Mouse (Mus musculus): ENCODE results near the gene Il27. TPM values are rescaled to one million over a fixed set of nuclear protein-coding genes. Genes with fewer than 3 reads are reported as not detected.
A peak's percentile ranks its signal among the peaks of the same experiment; 100 is the strongest.

Il27 gene
- total and polyA plus RNA-seq, 3 experiments = not detected

DNA sequence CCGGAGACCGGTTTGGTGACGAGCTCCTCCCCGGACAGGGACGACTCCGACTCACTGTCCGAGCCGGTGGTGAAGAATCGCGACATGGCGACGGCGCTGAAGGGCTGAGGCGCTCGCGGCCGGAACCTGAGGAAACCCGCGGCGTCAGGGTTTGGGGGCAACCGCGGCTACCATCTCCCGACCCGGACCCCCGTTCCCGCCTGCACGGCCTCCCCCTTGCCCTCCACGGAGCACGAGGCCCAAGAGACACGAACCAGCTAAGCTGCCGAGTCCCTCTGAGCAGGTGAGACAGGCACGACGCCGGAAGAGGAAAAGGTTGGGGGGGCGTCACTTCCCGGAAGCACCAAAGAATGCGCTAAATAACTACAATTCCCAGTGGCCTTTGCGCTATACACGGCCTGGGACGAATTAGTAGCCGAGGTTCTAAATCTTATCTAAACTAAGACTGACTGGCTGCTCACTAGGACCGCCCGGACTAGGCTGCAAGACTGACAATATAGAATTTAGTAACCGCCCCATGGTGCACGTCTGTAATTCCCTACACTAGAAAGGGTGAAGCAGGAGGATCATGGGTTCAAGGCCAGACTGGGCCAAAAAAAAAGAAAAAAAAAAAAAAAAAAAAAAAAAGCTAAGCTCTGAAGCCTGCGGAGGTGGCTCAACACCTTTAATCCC, 28.5 kb downstream of the Il27 start, which contains the start of gene Eif3c:
Gene Eif3c, minus strand, starts transcription at position 318 of the 672 bp plus-strand sequence.
- Histone ChIP-seq H3K4me1 (ENCODE audit: insufficient read depth, low read depth, low read length) (peaks cover 33% of the 10 kb centered on the region), H3K27me3 (ENCODE audit: insufficient read depth, low read length) (no peaks in the 10 kb centered on the region), H3K4me3 (ENCODE audit: low read depth, low read length) (peak within 1 kb of the TSS; percentile 97), H3K9me3 (replicated peaks) (no peaks in the 10 kb centered on the region), H3K36me3 (replicated peaks) (peaks cover 35% of the 10 kb centered on the region)
- no peak for TF ChIP-seq CTCF (IDR thresholded peaks at IDR 0.05; ENCODE audit: low read depth, low read length)
- TF ChIP-seq POLR2AphosphoS5 (IDR thresholded peaks at IDR 0.05; ENCODE audit: insufficient replicate concordance, low read depth, low read length) = no peak
- no peak for TF ChIP-seq TAL1 (conservative IDR thresholded peaks at IDR 0.05; ENCODE audit: low read depth, low read length)
- TF ChIP-seq GATA2 (IDR thresholded peaks at IDR 0.05; ENCODE audit: borderline replicate concordance, low read depth, low read length) = no peak
- no peak for TF ChIP-seq GATA1 (IDR thresholded peaks at IDR 0.05; ENCODE audit: borderline replicate concordance, low read length)
- ATAC-seq (ENCODE audit: extremely low read depth, insufficient number of reproducible peaks, low FRiP score, poor library complexity, severe bottlenecking) = peak; percentile 92
- DNase-seq (ENCODE audit: low spot score) = peak; percentile 90

DNA sequence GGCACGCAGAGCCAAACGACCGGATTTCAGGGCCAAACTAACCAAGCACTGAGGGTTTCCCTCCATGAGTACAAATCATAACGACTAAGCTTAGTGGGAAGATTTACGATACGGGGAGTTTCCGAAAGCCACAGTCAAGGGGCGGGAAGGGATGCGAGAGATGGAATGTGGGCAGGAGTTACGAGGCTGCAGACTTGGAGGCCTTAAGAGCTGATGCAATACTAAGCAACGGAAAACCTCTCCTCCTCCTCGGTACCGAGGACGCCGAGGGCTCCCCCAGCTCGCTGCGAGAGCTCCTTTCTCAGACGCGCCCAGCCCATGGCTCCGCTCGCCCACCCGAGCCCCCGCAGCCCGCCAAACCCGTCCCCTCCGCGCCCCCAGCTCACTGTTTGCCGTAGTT, 29.0 kb downstream of the Il27 start:
- no peaks in the 10 kb centered on the region for H3K27me3 ChIP-seq (ENCODE audit: insufficient read depth, low read length)
- H3K9me3 ChIP-seq (replicated peaks) = no peaks in the 10 kb centered on the region
- H3K36me3 ChIP-seq (replicated peaks) = peaks cover 40% of the 10 kb centered on the region
- H3K4me1 ChIP-seq (ENCODE audit: insufficient read depth, low read depth, low read length) = peaks cover 33% of the 10 kb centered on the region
- H3K4me3 ChIP-seq (ENCODE audit: low read depth, low read length) = peak overlapping the region; percentile 97
- DNase-seq (ENCODE audit: low spot score) (peak; percentile 50), ATAC-seq (ENCODE audit: extremely low read depth, insufficient number of reproducible peaks, low FRiP score, poor library complexity, severe bottlenecking) (no peak)
- TF ChIP-seq POLR2AphosphoS5 (IDR thresholded peaks at IDR 0.05; ENCODE audit: insufficient replicate concordance, low read depth, low read length) = no peak
- no peak for TF ChIP-seq GATA1 (IDR thresholded peaks at IDR 0.05; ENCODE audit: borderline replicate concordance, low read length)
- TF ChIP-seq GATA2 (IDR thresholded peaks at IDR 0.05; ENCODE audit: borderline replicate concordance, low read depth, low read length) = no peak
- TF ChIP-seq TAL1 (conservative IDR thresholded peaks at IDR 0.05; ENCODE audit: low read depth, low read length) = no peak
- no peak for TF ChIP-seq CTCF (IDR thresholded peaks at IDR 0.05; ENCODE audit: low read depth, low read length)

DNA sequence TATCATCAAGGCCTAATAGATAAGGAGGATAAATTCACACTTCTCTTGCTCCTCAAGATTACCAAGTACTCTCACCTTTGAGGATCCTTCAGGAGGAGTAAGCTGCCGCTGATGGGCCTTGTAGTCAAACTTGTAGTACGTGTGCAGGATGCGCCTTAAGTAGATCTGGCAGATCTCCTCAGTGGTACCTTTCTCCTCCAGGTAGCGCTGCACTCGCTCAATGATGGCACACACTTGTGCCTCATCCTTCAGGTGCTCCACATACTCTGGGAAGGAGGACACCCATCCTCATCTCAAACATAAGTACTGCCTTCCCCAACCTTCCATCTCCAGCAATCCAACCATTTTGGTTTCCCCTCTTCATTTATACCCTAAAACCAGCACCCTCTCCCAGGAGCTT, 38.1 kb downstream of the Il27 start:
- Histone ChIP-seq H3K36me3 (replicated peaks) (peaks cover 96% of the 10 kb centered on the region), H3K9me3 (replicated peaks) (no peaks in the 10 kb centered on the region), H3K27me3 (ENCODE audit: insufficient read depth, low read length) (no peaks in the 10 kb centered on the region), H3K4me1 (ENCODE audit: insufficient read depth, low read depth, low read length) (peaks cover 11% of the 10 kb centered on the region), H3K4me3 (ENCODE audit: low read depth, low read length) (no peak overlapping the region)
- TF ChIP-seq CTCF (IDR thresholded peaks at IDR 0.05; ENCODE audit: low read depth, low read length) (no peak), TAL1 (conservative IDR thresholded peaks at IDR 0.05; ENCODE audit: low read depth, low read length) (no peak), GATA1 (IDR thresholded peaks at IDR 0.05; ENCODE audit: borderline replicate concordance, low read length) (no peak), GATA2 (IDR thresholded peaks at IDR 0.05; ENCODE audit: borderline replicate concordance, low read depth, low read length) (no peak), POLR2AphosphoS5 (IDR thresholded peaks at IDR 0.05; ENCODE audit: insufficient replicate concordance, low read depth, low read length) (no peak)
- DNase-seq (ENCODE audit: low spot score) (no peak), ATAC-seq (ENCODE audit: extremely low read depth, insufficient number of reproducible peaks, low FRiP score, poor library complexity, severe bottlenecking) (no peak)

DNA sequence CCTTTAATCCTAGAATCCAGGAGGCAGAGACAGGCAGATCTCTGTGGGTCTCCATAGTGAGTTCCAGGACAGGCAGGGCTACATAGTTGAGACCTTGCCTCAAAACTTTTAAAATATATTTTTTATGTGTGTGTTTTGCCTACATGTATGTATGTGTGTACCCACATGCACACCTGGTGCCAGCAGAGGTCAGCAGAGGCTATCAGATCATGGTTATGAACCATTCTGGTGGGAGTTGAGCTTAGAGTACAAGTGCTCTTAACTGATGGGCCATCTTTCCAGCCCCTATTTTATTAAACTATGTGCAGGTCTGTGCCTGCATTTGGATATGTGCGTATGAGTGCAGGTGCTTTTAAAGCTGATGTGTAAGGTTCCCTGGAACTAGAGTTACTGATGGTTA, 39.9 kb downstream of the Il27 start:
- H3K4me3 ChIP-seq (ENCODE audit: low read depth, low read length) = no peak overlapping the region
- H3K9me3 ChIP-seq (replicated peaks) = no peaks in the 10 kb centered on the region
- ATAC-seq (ENCODE audit: extremely low read depth, insufficient number of reproducible peaks, low FRiP score, poor library complexity, severe bottlenecking) (no peak), DNase-seq (ENCODE audit: low spot score) (no peak)
- no peak for TF ChIP-seq GATA1 (IDR thresholded peaks at IDR 0.05; ENCODE audit: borderline replicate concordance, low read length)
- no peak for TF ChIP-seq TAL1 (conservative IDR thresholded peaks at IDR 0.05; ENCODE audit: low read depth, low read length)
- no peak for TF ChIP-seq CTCF (IDR thresholded peaks at IDR 0.05; ENCODE audit: low read depth, low read length)
- TF ChIP-seq GATA2 (IDR thresholded peaks at IDR 0.05; ENCODE audit: borderline replicate concordance, low read depth, low read length) = no peak
- no peak for TF ChIP-seq POLR2AphosphoS5 (IDR thresholded peaks at IDR 0.05; ENCODE audit: insufficient replicate concordance, low read depth, low read length)
- peaks cover 98% of the 10 kb centered on the region for H3K36me3 ChIP-seq (replicated peaks)
- H3K27me3 ChIP-seq (ENCODE audit: insufficient read depth, low read length) = no peaks in the 10 kb centered on the region
- H3K4me1 ChIP-seq (ENCODE audit: insufficient read depth, low read depth, low read length) = peaks cover 13% of the 10 kb centered on the region

DNA sequence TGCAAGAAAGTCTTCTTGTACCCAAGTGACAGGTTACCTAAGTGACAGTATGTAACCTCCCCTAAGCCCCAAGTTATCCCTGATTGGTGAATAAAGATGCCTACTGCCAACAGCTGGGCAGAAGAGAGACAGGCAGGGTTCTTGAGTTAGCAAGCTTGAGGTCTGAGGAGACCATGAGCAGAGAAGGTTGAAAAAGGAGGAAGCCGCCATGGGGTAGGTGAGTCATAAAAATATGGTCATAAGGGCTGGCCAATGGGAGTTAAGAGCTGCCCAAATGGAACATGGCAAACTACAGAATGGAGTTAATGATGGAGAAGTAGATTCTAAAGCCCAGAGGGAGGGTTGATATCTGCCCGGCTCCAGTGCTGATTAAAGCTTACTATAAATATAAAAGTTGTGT, 49.1 kb downstream of the Il27 start:
- no peaks in the 10 kb centered on the region for H3K4me1 ChIP-seq (ENCODE audit: insufficient read depth, low read depth, low read length)
- TF ChIP-seq CTCF (IDR thresholded peaks at IDR 0.05; ENCODE audit: low read depth, low read length) = no peak
- no peak for TF ChIP-seq POLR2AphosphoS5 (IDR thresholded peaks at IDR 0.05; ENCODE audit: insufficient replicate concordance, low read depth, low read length)
- no peak for TF ChIP-seq GATA1 (IDR thresholded peaks at IDR 0.05; ENCODE audit: borderline replicate concordance, low read length)
- TF ChIP-seq GATA2 (IDR thresholded peaks at IDR 0.05; ENCODE audit: borderline replicate concordance, low read depth, low read length) = no peak
- TF ChIP-seq TAL1 (conservative IDR thresholded peaks at IDR 0.05; ENCODE audit: low read depth, low read length) = no peak
- no peaks in the 10 kb centered on the region for H3K9me3 ChIP-seq (replicated peaks)
- no peak for DNase-seq (ENCODE audit: low spot score)
- H3K4me3 ChIP-seq (ENCODE audit: low read depth, low read length) = no peak overlapping the region
- no peaks in the 10 kb centered on the region for H3K27me3 ChIP-seq (ENCODE audit: insufficient read depth, low read length)
- peaks cover 75% of the 10 kb centered on the region for H3K36me3 ChIP-seq (replicated peaks)
- no peak for ATAC-seq (ENCODE audit: extremely low read depth, insufficient number of reproducible peaks, low FRiP score, poor library complexity, severe bottlenecking)

DNA sequence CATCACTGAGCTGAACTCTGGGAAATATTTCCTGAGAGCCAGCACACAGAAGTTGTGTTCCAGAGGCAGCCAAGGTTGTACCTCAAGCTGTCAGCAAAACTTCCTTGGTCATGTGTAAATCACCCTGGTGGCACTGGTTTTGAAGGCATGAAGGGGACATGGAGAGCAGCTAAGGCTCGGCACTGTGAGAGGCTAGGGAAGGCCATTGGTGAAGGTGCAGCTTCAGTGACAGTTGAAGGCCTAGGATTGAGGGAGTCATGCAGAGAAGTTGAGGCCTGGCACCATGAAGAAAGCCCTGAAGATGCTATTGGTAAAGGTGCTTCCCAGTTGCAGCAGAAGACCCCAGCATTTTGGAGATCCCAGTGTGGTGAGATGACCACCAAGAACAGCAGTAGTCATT, 53.1 kb downstream of the Il27 start:
- ATAC-seq (ENCODE audit: extremely low read depth, insufficient number of reproducible peaks, low FRiP score, poor library complexity, severe bottlenecking) (no peak), DNase-seq (ENCODE audit: low spot score) (no peak)
- Histone ChIP-seq H3K4me1 (ENCODE audit: insufficient read depth, low read depth, low read length) (0 out of 2 replicates have a peak, but pooled peaks cover 3% of the 10 kb centered on the region), H3K9me3 (replicated peaks) (no peaks in the 10 kb centered on the region), H3K36me3 (replicated peaks) (peaks cover 36% of the 10 kb centered on the region), H3K27me3 (ENCODE audit: insufficient read depth, low read length) (peaks cover 15% of the 10 kb centered on the region), H3K4me3 (ENCODE audit: low read depth, low read length) (no peak overlapping the region)
- TF ChIP-seq TAL1 (conservative IDR thresholded peaks at IDR 0.05; ENCODE audit: low read depth, low read length) (no peak), GATA1 (IDR thresholded peaks at IDR 0.05; ENCODE audit: borderline replicate concordance, low read length) (no peak), POLR2AphosphoS5 (IDR thresholded peaks at IDR 0.05; ENCODE audit: insufficient replicate concordance, low read depth, low read length) (no peak), GATA2 (IDR thresholded peaks at IDR 0.05; ENCODE audit: borderline replicate concordance, low read depth, low read length) (no peak), CTCF (IDR thresholded peaks at IDR 0.05; ENCODE audit: low read depth, low read length) (no peak)

Other genes starting within 250 kb of the Il27 start
Only the 20 nearest of the 25 such genes appear.
- gene Cd19, start 180.1 kb downstream of the Il27 start, total RNA-seq (2014; fragmentation: Nextera tagmentation) = not detected in 2 replicates
- not detected in 2 replicates for gene Cd19, start 180.1 kb downstream of the Il27 start, total RNA-seq (2017)
- gene Cd19, start 180.1 kb downstream of the Il27 start, polyA plus RNA-seq (2012) = not detected in 2 replicates
- gene Rabep2, start 166.2 kb downstream of the Il27 start, total RNA-seq (2014; fragmentation: Nextera tagmentation) = 1.7 and 2.9 TPM in 2 replicates
- gene Rabep2, start 166.2 kb downstream of the Il27 start, total RNA-seq (2017) = 16.0 and 16.1 TPM in 2 replicates
- 21.7 and 28.3 TPM in 2 replicates for gene Rabep2, start 166.2 kb downstream of the Il27 start, polyA plus RNA-seq (2012)
- 0.29 TPM in 1 of 2 replicates, not detected in the other for gene Atp2a1, start 131.8 kb downstream of the Il27 start, total RNA-seq (2014; fragmentation: Nextera tagmentation)
- gene Atp2a1, start 131.8 kb downstream of the Il27 start, total RNA-seq (2017) = not detected in 2 replicates
- 0.02 TPM in 1 of 2 replicates, not detected in the other for gene Atp2a1, start 131.8 kb downstream of the Il27 start, polyA plus RNA-seq (2012)
- 24.0 and 24.6 TPM in 2 replicates for gene Sh2b1, start 119.5 kb downstream of the Il27 start, total RNA-seq (2014; fragmentation: Nextera tagmentation)
- 8.3 and 8.9 TPM in 2 replicates for gene Sh2b1, start 119.5 kb downstream of the Il27 start, total RNA-seq (2017)
- gene Sh2b1, start 119.5 kb downstream of the Il27 start, polyA plus RNA-seq (2012) = 55.6 and 61.5 TPM in 2 replicates
- gene Tufm, start 107.6 kb downstream of the Il27 start, total RNA-seq (2014; fragmentation: Nextera tagmentation) = 89.3 and 123 TPM in 2 replicates
- gene Tufm, start 107.6 kb downstream of the Il27 start, total RNA-seq (2017) = 80.3 and 81.9 TPM in 2 replicates
- gene Tufm, start 107.6 kb downstream of the Il27 start, polyA plus RNA-seq (2012) = 59.4 and 126 TPM in 2 replicates
- gene Atxn2l, start 91.5 kb downstream of the Il27 start, total RNA-seq (2014; fragmentation: Nextera tagmentation) = 301 and 400 TPM in 2 replicates
- gene Atxn2l, start 91.5 kb downstream of the Il27 start, total RNA-seq (2017) = 27.8 and 32.0 TPM in 2 replicates
- 843 and 964 TPM in 2 replicates for gene Atxn2l, start 91.5 kb downstream of the Il27 start, polyA plus RNA-seq (2012)
- 580 and 606 TPM in 2 replicates for gene Eif3c, start 28.5 kb downstream of the Il27 start, total RNA-seq (2014; fragmentation: Nextera tagmentation)
- 211 and 235 TPM in 2 replicates for gene Eif3c, start 28.5 kb downstream of the Il27 start, total RNA-seq (2017)
- gene Eif3c, start 28.5 kb downstream of the Il27 start, polyA plus RNA-seq (2012) = 103 and 114 TPM in 2 replicates
- gene Apobr, start 10.0 kb downstream of the Il27 start, total RNA-seq (2014; fragmentation: Nextera tagmentation) = 1.3 and 3.7 TPM in 2 replicates
- 4.4 and 5.5 TPM in 2 replicates for gene Apobr, start 10.0 kb downstream of the Il27 start, total RNA-seq (2017)
- 4.8 and 4.9 TPM in 2 replicates for gene Apobr, start 10.0 kb downstream of the Il27 start, polyA plus RNA-seq (2012)
- 27.9 and 35.1 TPM in 2 replicates for gene Cln3, start 9.1 kb downstream of the Il27 start, total RNA-seq (2014; fragmentation: Nextera tagmentation)
- 49.9 and 52.7 TPM in 2 replicates for gene Cln3, start 9.1 kb downstream of the Il27 start, total RNA-seq (2017)
- gene Cln3, start 9.1 kb downstream of the Il27 start, polyA plus RNA-seq (2012) = 10.9 and 15.4 TPM in 2 replicates
- 13.4 and 24.8 TPM in 2 replicates for gene Nupr1, start 35.9 kb upstream of the Il27 start, total RNA-seq (2014; fragmentation: Nextera tagmentation)
- 0.41 and 1.1 TPM in 2 replicates for gene Nupr1, start 35.9 kb upstream of the Il27 start, total RNA-seq (2017)
- 9.8 and 11.1 TPM in 2 replicates for gene Nupr1, start 35.9 kb upstream of the Il27 start, polyA plus RNA-seq (2012)
- 159 and 175 TPM in 2 replicates for gene Sgf29, start 54.4 kb upstream of the Il27 start, total RNA-seq (2014; fragmentation: Nextera tagmentation)
- 36.8 and 57.3 TPM in 2 replicates for gene Sgf29, start 54.4 kb upstream of the Il27 start, total RNA-seq (2017)
- gene Sgf29, start 54.4 kb upstream of the Il27 start, polyA plus RNA-seq (2012) = 61.3 and 124 TPM in 2 replicates
- gene Sult1a1, start 81.5 kb upstream of the Il27 start, total RNA-seq (2014; fragmentation: Nextera tagmentation) = not detected in 2 replicates
- 0.12 and 0.33 TPM in 2 replicates for gene Sult1a1, start 81.5 kb upstream of the Il27 start, total RNA-seq (2017)
- not detected in 2 replicates for gene Sult1a1, start 81.5 kb upstream of the Il27 start, polyA plus RNA-seq (2012)
- 77.5 and 93.8 TPM in 2 replicates for gene Bola2, start 100.5 kb upstream of the Il27 start, total RNA-seq (2014; fragmentation: Nextera tagmentation)
- 117 and 161 TPM in 2 replicates for gene Bola2, start 100.5 kb upstream of the Il27 start, total RNA-seq (2017)
- gene Bola2, start 100.5 kb upstream of the Il27 start, polyA plus RNA-seq (2012) = 189 and 303 TPM in 2 replicates
- gene Slx1b, start 100.8 kb upstream of the Il27 start, total RNA-seq (2014; fragmentation: Nextera tagmentation) = 3.5 and 3.8 TPM in 2 replicates
- gene Slx1b, start 100.8 kb upstream of the Il27 start, total RNA-seq (2017) = 4.5 and 7.0 TPM in 2 replicates
- 4.9 and 8.1 TPM in 2 replicates for gene Slx1b, start 100.8 kb upstream of the Il27 start, polyA plus RNA-seq (2012)
- gene Coro1a, start 112.8 kb upstream of the Il27 start, total RNA-seq (2014; fragmentation: Nextera tagmentation) = 36.0 and 50.1 TPM in 2 replicates
- 162 and 174 TPM in 2 replicates for gene Coro1a, start 112.8 kb upstream of the Il27 start, total RNA-seq (2017)
- 178 and 186 TPM in 2 replicates for gene Coro1a, start 112.8 kb upstream of the Il27 start, polyA plus RNA-seq (2012)
- 66.4 and 91.6 TPM in 2 replicates for gene Mapk3, start 164.7 kb upstream of the Il27 start, total RNA-seq (2014; fragmentation: Nextera tagmentation)
- 18.2 and 18.4 TPM in 2 replicates for gene Mapk3, start 164.7 kb upstream of the Il27 start, total RNA-seq (2017)
- 65.1 and 68.8 TPM in 2 replicates for gene Mapk3, start 164.7 kb upstream of the Il27 start, polyA plus RNA-seq (2012)
- gene Gdpd3, start 171.4 kb upstream of the Il27 start, total RNA-seq (2014; fragmentation: Nextera tagmentation) = 28.9 and 29.9 TPM in 2 replicates
- 15.4 and 17.9 TPM in 2 replicates for gene Gdpd3, start 171.4 kb upstream of the Il27 start, total RNA-seq (2017)
- 4.9 and 6.1 TPM in 2 replicates for gene Gdpd3, start 171.4 kb upstream of the Il27 start, polyA plus RNA-seq (2012)
- gene Ypel3, start 182.0 kb upstream of the Il27 start, total RNA-seq (2014; fragmentation: Nextera tagmentation) = 41.6 and 86.7 TPM in 2 replicates
- gene Ypel3, start 182.0 kb upstream of the Il27 start, total RNA-seq (2017) = 20.2 and 23.1 TPM in 2 replicates
- gene Ypel3, start 182.0 kb upstream of the Il27 start, polyA plus RNA-seq (2012) = 78.1 and 78.3 TPM in 2 replicates
- gene Tbx6, start 186.5 kb upstream of the Il27 start, total RNA-seq (2014; fragmentation: Nextera tagmentation) = 2.5 and 8.4 TPM in 2 replicates
- 0.11 and 0.29 TPM in 2 replicates for gene Tbx6, start 186.5 kb upstream of the Il27 start, total RNA-seq (2017)
- gene Tbx6, start 186.5 kb upstream of the Il27 start, polyA plus RNA-seq (2012) = 0.85 and 1.1 TPM in 2 replicates
- gene Ppp4c, start 197.6 kb upstream of the Il27 start, total RNA-seq (2014; fragmentation: Nextera tagmentation) = 126 and 176 TPM in 2 replicates
- gene Ppp4c, start 197.6 kb upstream of the Il27 start, total RNA-seq (2017) = 186 and 199 TPM in 2 replicates
- gene Ppp4c, start 197.6 kb upstream of the Il27 start, polyA plus RNA-seq (2012) = 169 and 192 TPM in 2 replicates

Measured in G1E (cell line).